Mouse (Mus musculus) megakaryocyte, embryonic 14.5 days (primary cell): ENCODE results near the gene Srsf2.

Experiments
- FLI1 ChIP-seq: IDR thresholded peaks from 2 replicates; pipeline ENCODE4 v1.6.1; 2012; ENCODE audit warnings: low read length, inconsistent platforms, mixed read lengths
- GATA1 ChIP-seq: IDR thresholded peaks from 3 replicates; pipeline ENCODE4 v1.6.1; 2012; ENCODE audit warnings: mixed read lengths, low read length, inconsistent platforms, borderline replicate concordance

DNA sequence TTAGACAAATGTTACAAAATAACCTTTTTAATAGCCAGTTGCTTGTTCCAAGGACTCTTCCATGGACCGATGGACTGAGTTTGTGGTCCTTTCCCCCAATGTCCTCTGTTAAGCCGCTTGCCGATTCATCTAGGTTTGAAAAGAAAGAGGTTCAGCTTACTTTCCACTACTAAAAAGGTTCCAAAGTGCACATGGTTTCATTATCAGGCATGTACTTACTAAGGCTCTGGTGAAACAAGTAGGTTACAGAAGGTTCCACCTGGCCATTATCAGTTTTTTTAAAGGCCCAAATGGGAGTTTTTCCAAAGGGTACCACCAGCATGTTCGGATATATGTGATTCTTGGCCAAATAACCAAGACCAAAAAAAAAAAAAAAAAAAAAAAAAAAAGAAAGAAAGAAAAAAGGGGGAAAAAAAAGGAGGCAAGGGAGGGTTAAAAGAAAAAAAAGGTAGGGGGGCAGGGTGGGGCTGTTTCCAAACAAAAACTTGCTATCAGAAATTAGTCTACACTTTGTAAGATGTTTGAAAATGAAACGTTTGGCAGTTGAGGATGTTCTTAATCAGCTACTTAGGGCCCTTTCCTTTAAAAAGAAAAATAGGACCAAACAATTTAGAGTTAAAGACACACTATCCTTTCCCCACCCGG lies 1.9 kb downstream of the Srsf2 start:
- TF ChIP-seq FLI1 (no peak), GATA1 (no peak)
